Mouse (Mus musculus) stomach, embryonic 16.5 days (tissue): ENCODE measurements at regions not wholly inside any gene's neighbourhood (a gene's known extent, or its start where the extent isn't known, plus 50 kb on each side); places are given as distances from the start of the nearest gene placed in this dataset.

Experiments used
- ATAC-seq: fragments of 200-750 bp; cut with Nextera tagmentation; 2 replicates; pipeline ENCODE4 v1.8.0; 2017; ENCODE audit warnings: moderate number of reproducible peaks, moderate TSS enrichment; ENCODE audit not compliant: insufficient read depth, low FRiP score
- H3K27ac ChIP-seq: fragments of 300-500 bp; sonication (generic); 2 replicates; pipeline ENCODE4 v1.5.1; 2014; ENCODE audit warnings: low read length
- H3K27me3 ChIP-seq: fragments of 300-500 bp; sonication (generic); 2 replicates; pipeline ENCODE4 v1.6.1; 2014; ENCODE audit warnings: low read length, control low read depth, mixed read lengths; ENCODE audit not compliant: control insufficient read depth, insufficient read depth
- H3K36me3 ChIP-seq: fragments of 300-500 bp; sonication (generic); 2 replicates; pipeline ENCODE4 v1.6.1; 2014; ENCODE audit warnings: low read length; ENCODE audit not compliant: control insufficient read depth, insufficient read depth
- H3K4me1 ChIP-seq: fragments of 300-500 bp; sonication (generic); 2 replicates; pipeline ENCODE4 v1.6.1; 2014; ENCODE audit warnings: low read length, control low read depth, mixed read lengths; ENCODE audit not compliant: control insufficient read depth, insufficient read depth
- H3K4me2 ChIP-seq: fragments of 300-500 bp; sonication (generic); 2 replicates; pipeline ENCODE4 v1.6.1; 2014; ENCODE audit warnings: low read depth, low read length, mixed read lengths
- H3K4me3 ChIP-seq: fragments of 300-500 bp; sonication (generic); replicated peaks from 2 replicates; pipeline ENCODE4 v1.5.1; 2014; ENCODE audit warnings: mild to moderate bottlenecking, low read length
- H3K9ac ChIP-seq: fragments of 300-500 bp; sonication (generic); 2 replicates; pipeline ENCODE4 v1.6.1; 2014; ENCODE audit warnings: low read length
- H3K9me3 ChIP-seq: fragments of 300-500 bp; sonication (generic); replicated peaks from 2 replicates; pipeline ENCODE4 v1.6.1; 2016; ENCODE audit warnings: low read length, control low read depth; ENCODE audit not compliant: control insufficient read depth
- WGBS: fragments of 180-500 bp; shearing (Covaris S2); extraction: QIAGEN DNeasy Blood & Tissue Kit; methylation state at CpG from one replicate; pipeline ENCODE4 v1.1.7; 2014; 5-methylcytosine and 5-hydroxymethylcytosine counted together

DNA sequence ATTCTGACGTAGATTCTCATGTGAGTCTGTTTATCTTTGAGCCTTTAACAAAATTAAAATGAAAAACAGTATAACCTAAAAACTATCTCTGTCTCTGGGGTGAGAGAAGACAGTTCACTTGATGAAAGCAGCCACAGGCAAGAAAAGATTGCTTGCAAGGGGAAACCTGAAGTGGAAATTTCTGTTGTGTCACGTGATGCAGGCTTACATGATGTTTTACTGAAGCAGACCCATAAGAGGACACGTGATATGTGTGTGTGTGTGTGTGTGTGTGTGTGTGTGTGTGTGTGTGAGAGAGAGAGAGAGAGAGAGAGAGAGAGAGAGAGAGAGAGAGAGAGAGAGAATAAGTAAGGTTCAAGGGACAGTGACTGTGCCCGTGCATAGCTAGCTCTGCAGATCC lies 63.7 kb upstream of the Fam204a start:
- WGBS, result 79% methylated on average over 4 of the region's 4 CpGs
- no peak overlapping the region for H3K9ac ChIP-seq

DNA sequence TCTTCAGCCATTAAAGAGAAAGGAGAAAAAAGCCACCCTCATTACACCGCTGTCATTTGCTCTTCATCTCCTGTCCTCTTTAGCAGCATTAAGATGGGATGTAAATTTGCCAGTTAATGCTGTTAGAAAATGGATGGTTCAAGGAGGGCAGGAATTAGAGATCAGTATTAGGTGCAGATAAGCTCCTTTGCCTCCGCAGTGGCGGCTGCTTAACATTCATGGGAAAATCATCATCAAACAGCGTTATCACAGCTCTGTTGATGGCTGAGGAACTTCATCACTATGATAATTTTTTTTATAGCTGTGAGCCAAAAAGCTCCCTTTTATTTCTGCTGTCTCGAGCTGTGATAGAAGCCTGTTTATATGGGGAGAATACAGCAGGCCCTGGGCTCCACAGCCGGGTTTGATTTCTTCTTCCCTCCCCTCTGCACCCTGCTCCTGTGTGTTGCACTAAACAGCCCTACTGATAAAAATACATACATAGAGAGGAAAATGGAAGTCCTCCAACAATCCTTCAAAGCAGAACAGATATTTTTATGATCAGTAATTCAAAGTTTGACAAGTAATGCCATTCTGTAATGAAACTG lies 60.4 kb upstream of the Fam204a start:
- 33% methylated on average over 6 of the region's 6 CpGs for WGBS
- Histone ChIP-seq H3K4me3 (no peak overlapping the region), H3K9ac (no peak overlapping the region), H3K36me3 (no peaks in the 10 kb centered on the region), H3K4me2 (no peak overlapping the region), H3K27me3 (no peaks in the 10 kb centered on the region), H3K27ac (no peak overlapping the region), H3K4me1 (no peaks in the 10 kb centered on the region), H3K9me3 (no peaks in the 10 kb centered on the region)
- ATAC-seq, result no peak

More for the DNA sequence above, 63.7 kb upstream of the Fam204a start:
- Histone ChIP-seq H3K27ac (no peak overlapping the region), H3K36me3 (no peaks in the 10 kb centered on the region), H3K9me3 (no peaks in the 10 kb centered on the region), H3K4me3 (no peak overlapping the region), H3K4me1 (no peaks in the 10 kb centered on the region), H3K27me3 (no peaks in the 10 kb centered on the region), H3K4me2 (no peak overlapping the region)
- no peak for ATAC-seq

DNA sequence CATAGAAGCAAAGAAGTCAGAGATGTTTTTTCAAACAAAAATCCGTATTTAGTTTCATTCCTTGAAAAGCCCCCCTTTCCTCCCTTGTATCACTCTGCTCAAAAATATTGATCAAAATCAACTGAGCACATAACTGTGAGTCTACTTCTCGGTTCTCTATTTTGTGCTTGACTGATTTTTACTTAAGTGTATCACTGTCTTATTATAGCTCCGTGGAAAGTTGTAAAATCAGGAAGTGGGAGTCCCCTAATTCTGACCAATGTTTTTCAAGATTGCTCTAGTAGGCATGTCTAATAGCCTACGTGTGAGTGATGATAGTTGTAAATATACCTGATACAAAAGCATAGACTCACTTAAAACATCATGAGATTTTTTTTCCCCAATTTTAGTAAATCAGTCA lies 58.4 kb upstream of the Fam204a start:
- H3K9ac ChIP-seq, result no peak overlapping the region
- no peaks in the 10 kb centered on the region for H3K36me3 ChIP-seq
- no peak overlapping the region for H3K4me2 ChIP-seq
- no peaks in the 10 kb centered on the region for H3K27me3 ChIP-seq
- no peaks in the 10 kb centered on the region for H3K4me1 ChIP-seq
- WGBS, result 73% methylated on average over 4 of the region's 4 CpGs
- H3K9me3 ChIP-seq, result no peaks in the 10 kb centered on the region
- ATAC-seq, result no peak
- H3K27ac ChIP-seq, result no peak overlapping the region
- no peak overlapping the region for H3K4me3 ChIP-seq
